Mouse (Mus musculus) liver, embryonic 14.5 days (tissue): ENCODE data around the gene Isoc2a.

Source experiments
- CTCF ChIP-seq: IDR thresholded peaks from 2 replicates; pipeline ENCODE4 v1.5.1; 2016; ENCODE audit warnings: antibody characterized with exemption, low read depth, control low read depth
- EP300 ChIP-seq: IDR thresholded peaks from 2 replicates; pipeline ENCODE4 v1.6.1; 2016; ENCODE audit warnings: antibody characterized with exemption, low read depth

DNA sequence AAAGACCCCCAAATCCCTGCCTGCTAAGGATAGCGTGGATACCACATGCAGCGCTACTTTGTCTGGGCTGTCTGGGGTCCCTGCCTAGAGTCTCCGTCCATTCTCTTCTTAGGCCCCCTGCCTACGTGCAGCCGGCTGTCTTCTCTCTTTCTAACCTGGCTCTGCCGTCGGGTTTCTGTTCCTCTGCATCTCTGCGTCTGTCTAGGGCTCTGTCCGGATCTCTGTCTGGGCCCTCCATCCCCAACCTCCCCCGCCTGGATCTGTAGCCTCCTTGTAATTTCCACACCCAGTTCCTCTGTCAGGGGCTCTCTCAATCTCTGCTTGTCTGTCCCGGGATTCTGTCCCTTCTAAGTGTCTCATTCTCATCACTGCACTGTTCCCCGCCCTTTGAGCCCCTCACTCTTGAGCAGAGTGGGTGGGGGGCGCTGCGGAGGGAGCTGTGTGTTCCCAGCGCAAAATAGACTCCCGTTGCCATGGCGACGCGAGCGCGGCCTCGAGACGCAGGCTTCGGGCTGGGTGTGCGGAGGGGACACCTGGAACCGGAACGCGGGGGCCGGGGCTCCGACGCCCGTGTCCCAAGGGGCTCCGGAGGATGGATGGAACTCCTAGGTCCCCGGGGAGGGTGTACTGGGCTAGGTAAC, 33.2 kb upstream of the Isoc2a start:
- TF ChIP-seq CTCF (no peak), EP300 (no peak)
